Mouse (Mus musculus): ENCODE results near the gene Tnfrsf1b.

The Tnfrsf1b gene

GRCm38 (mm10) chr4:145220001-145220400, 26.7 kb downstream of the Tnfrsf1b start:
- DNase-seq (ENCODE audit: low spot score): no peak

- DNase-seq (ENCODE audit: low spot score): no peak
Observed at GRCm38 (mm10) chr4:145219240-145219985, 27.3 kb downstream of the Tnfrsf1b start.

GRCm38 (mm10) chr4:145217837-145218236, 28.8 kb downstream of the Tnfrsf1b start:
- no peak for DNase-seq (ENCODE audit: low spot score)

GRCm38 (mm10) chr4:145217046-145217445, 29.6 kb downstream of the Tnfrsf1b start:
- no peak for DNase-seq (ENCODE audit: low spot score)

- no peak for DNase-seq (ENCODE audit: low spot score)
Observed at GRCm38 (mm10) chr4:145215396-145215795, 31.3 kb downstream of the Tnfrsf1b start.

- DNase-seq (ENCODE audit: low spot score): no peak
Observed at GRCm38 (mm10) chr4:145214786-145215174, 31.9 kb downstream of the Tnfrsf1b start.

- DNase-seq (ENCODE audit: low spot score): peak; percentile 95
Observed at GRCm38 (mm10) chr4:145213999-145214785, 32.5 kb downstream of the Tnfrsf1b start.

- DNase-seq (ENCODE audit: low spot score): no peak
Observed at GRCm38 (mm10) chr4:145211076-145211475, 35.6 kb downstream of the Tnfrsf1b start.

GRCm38 (mm10) chr4:145210564-145210963, 36.1 kb downstream of the Tnfrsf1b start:
- DNase-seq (ENCODE audit: low spot score): no peak

GRCm38 (mm10) chr4:145209690-145210088, 37.0 kb downstream of the Tnfrsf1b start:
- DNase-seq (ENCODE audit: low spot score): no peak

- DNase-seq (ENCODE audit: low spot score): no peak
Observed at GRCm38 (mm10) chr4:145209076-145209689, 37.5 kb downstream of the Tnfrsf1b start.

GRCm38 (mm10) chr4:145207718-145208371, 38.8 kb downstream of the Tnfrsf1b start:
- peak; percentile 39 for DNase-seq (ENCODE audit: low spot score)

- DNase-seq (ENCODE audit: low spot score): no peak
Observed at GRCm38 (mm10) chr4:145204779-145205178, 41.9 kb downstream of the Tnfrsf1b start.

- DNase-seq (ENCODE audit: low spot score): no peak
Observed at GRCm38 (mm10) chr4:145203305-145203704, 43.4 kb downstream of the Tnfrsf1b start.

- DNase-seq (ENCODE audit: low spot score): no peak
Observed at GRCm38 (mm10) chr4:145201424-145201823, 45.2 kb downstream of the Tnfrsf1b start.

GRCm38 (mm10) chr4:145199982-145200699, 46.5 kb downstream of the Tnfrsf1b start:
- DNase-seq (ENCODE audit: low spot score): peak; percentile 35

- no peak for DNase-seq (ENCODE audit: low spot score)
Observed at GRCm38 (mm10) chr4:145196586-145196985, 50.1 kb downstream of the Tnfrsf1b start.

- DNase-seq (ENCODE audit: low spot score): no peak
Observed at GRCm38 (mm10) chr4:145195172-145195571, 51.5 kb downstream of the Tnfrsf1b start.

GRCm38 (mm10) chr4:145194559-145195162, 52.0 kb downstream of the Tnfrsf1b start, which contains the start of gene Vps13d:
TSS of gene Vps13d (minus strand) at chr4:145195005.
- DNase-seq (ENCODE audit: low spot score): peak; percentile 42

- DNase-seq (ENCODE audit: low spot score): no peak
Observed at GRCm38 (mm10) chr4:145193991-145194511, 52.6 kb downstream of the Tnfrsf1b start.

GRCm38 (mm10) chr4:145193406-145193805, 53.3 kb downstream of the Tnfrsf1b start:
- no peak for DNase-seq (ENCODE audit: low spot score)
